Mouse (Mus musculus) ES-Bruce4 (cell line): ENCODE measurements around the gene Pola2.

ENCODE experiments used
- CTCF ChIP-seq: IDR thresholded peaks from one replicate; pipeline ENCODE4 v1.8.1; 2011; ENCODE audit warnings: low read depth, low read length
- EP300 ChIP-seq: IDR thresholded peaks from 2 replicates; pipeline ENCODE4 v1.6.1; 2011; ENCODE audit warnings: low read depth, low read length; ENCODE audit not compliant: insufficient read depth
- POLR2A ChIP-seq: IDR thresholded peaks from one replicate; pipeline ENCODE4 v1.8.1; 2011; ENCODE audit warnings: low read length; ENCODE audit not compliant: insufficient read depth

DNA sequence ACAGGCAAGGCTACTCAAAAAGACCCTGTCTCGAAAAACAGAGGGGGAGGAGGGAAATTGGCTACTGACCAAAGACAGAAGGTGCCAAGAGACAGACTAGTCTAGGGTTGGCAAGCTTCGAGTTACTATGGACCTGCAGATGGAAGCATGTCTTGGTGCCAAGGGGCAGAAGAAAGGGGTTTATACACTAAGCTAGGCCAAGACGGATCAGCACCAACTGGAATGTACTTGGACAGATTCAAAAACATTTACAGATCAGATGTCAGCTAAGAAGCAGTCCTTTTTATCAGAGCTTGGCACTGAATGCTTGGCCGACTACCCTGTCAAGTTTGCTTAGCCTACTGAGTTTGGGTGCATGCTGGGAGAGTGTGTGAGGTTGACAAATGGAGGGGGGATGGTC, 11.7 kb upstream of the Pola2 start:
- no peak for TF ChIP-seq POLR2A
- no peak for TF ChIP-seq CTCF
- no peak for TF ChIP-seq EP300
